Mouse (Mus musculus): ENCODE data around the gene Ciao1.

GRCm38 (mm10) chr2:127275551-127276320 lies 28.1 kb upstream of the Ciao1 start:
- TF ChIP-seq CTCF (IDR thresholded peaks at IDR 0.05; ENCODE audit: borderline replicate concordance, insufficient read depth, low read depth, low read length): no peak
- no peak for TF ChIP-seq POLR2A (IDR thresholded peaks at IDR 0.05; ENCODE audit: borderline replicate concordance, insufficient read depth, low read length)

Measured in cerebellum, adult 2 months (tissue).